Mouse (Mus musculus) heart, postnatal 0 days (tissue): ENCODE measurements around the gene Megf11.

ENCODE experiments used
- CTCF ChIP-seq: IDR thresholded peaks from 2 replicates; pipeline ENCODE4 v1.5.1; 2016; ENCODE audit warnings: antibody characterized with exemption, control low read depth, low read depth
- EP300 ChIP-seq: IDR thresholded peaks from 2 replicates; pipeline ENCODE4 v1.6.1; 2016; ENCODE audit warnings: antibody characterized with exemption, low read depth

DNA sequence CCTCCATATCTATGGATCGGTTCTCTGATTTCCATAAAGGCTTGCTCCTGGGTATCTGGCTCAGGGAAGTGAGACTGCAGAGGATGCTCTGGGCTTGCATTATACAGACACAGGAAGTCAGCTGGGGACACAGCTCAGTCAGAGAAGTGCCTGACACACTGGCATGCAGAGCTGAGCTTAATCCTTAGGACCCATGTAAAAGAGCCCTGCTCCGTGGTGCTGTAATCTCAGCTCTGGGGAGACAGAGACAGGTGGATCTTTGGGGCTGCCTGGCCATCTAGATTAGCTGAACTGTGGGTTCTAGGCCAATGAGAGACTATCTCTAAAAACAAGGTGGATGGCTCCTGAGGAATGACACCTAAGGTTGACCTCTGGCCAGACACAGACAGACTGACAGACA lies 50.7 kb downstream of the Megf11 start:
- TF ChIP-seq CTCF (no peak), EP300 (no peak)
